Mouse (Mus musculus) kidney, adult 2 months (tissue): ENCODE measurements around the gene Eif4g3. TPM values are rescaled to one million over a fixed set of nuclear protein-coding genes. Genes with fewer than 3 reads are reported as not detected.

Experiments used
- DNase-seq: peaks from one replicate; pipeline ENCODE4 v3.0.0; 2021
- H3K27ac ChIP-seq: fragments of 200-500 bp; 2 replicates; pipeline ENCODE4 v1.5.1; 2012; ENCODE audit warnings: low read depth, low read length, control low read depth, inconsistent platforms; ENCODE audit not compliant: insufficient read depth
- H3K27me3 ChIP-seq: fragments of 200-500 bp; replicated peaks from 2 replicates; pipeline ENCODE4 v1.6.1; 2012; ENCODE audit warnings: mild to moderate bottlenecking, moderate library complexity, low read length, inconsistent platforms; ENCODE audit not compliant: control insufficient read depth, insufficient read depth
- H3K36me3 ChIP-seq: fragments of 200-500 bp; 2 replicates; pipeline ENCODE4 v1.6.1; 2012; ENCODE audit warnings: mild to moderate bottlenecking, moderate library complexity, low read length, inconsistent platforms; ENCODE audit not compliant: control insufficient read depth, insufficient read depth
- H3K4me1 ChIP-seq: fragments of 200-500 bp; 2 replicates; pipeline ENCODE4 v1.6.1; 2011; ENCODE audit warnings: low read length; ENCODE audit not compliant: control insufficient read depth, insufficient read depth
- H3K4me3 ChIP-seq: fragments of 200-500 bp; 2 replicates; pipeline ENCODE4 v1.5.1; 2011; ENCODE audit warnings: mild to moderate bottlenecking, low read depth, low read length, control low read depth; ENCODE audit not compliant: insufficient read depth
- CTCF ChIP-seq: fragments of 200-500 bp; conservative IDR thresholded peaks from 2 replicates; pipeline ENCODE4 v1.5.1; 2011; ENCODE audit warnings: low read depth, mild to moderate bottlenecking, control low read depth, low read length, moderate library complexity, mixed read lengths; ENCODE audit not compliant: insufficient read depth, insufficient read length
- POLR2A ChIP-seq: fragments of 200-500 bp; IDR thresholded peaks from one replicate; pipeline ENCODE4 v1.6.1; 2011; ENCODE audit warnings: low read depth, low read length, control low read depth
- WGBS: fragments of 180-500 bp; shearing (Covaris S2); methylation state at CpG from one replicate; pipeline ENCODE4 v1.1.7; 2018; 5-methylcytosine and 5-hydroxymethylcytosine counted together
- polyA plus RNA-seq: library from polyadenylated mRNA; depleted of rRNA; stranded (reverse); fragments of >200 nt; gene quantifications from 2 replicates; pipeline ENCODE4 v1.2.3, GENCODE M21; 2012

Eif4g3 gene
- polyA plus RNA-seq, 1 experiment, result 53.5 TPM

GRCm38 (mm10) chr4:138065593-138066169 lies 72.9 kb downstream of the Eif4g3 start:
- 42% methylated on average over 4 of the region's 4 CpGs for WGBS
- Histone ChIP-seq H3K4me3 (no peak overlapping the region), H3K27me3 (no peaks in the 10 kb centered on the region), H3K27ac (peak overlapping the region; percentile 69), H3K4me1 (peaks cover 55% of the 10 kb centered on the region), H3K36me3 (no peaks in the 10 kb centered on the region; the same call in 1 of the 2 replicates)
- TF ChIP-seq POLR2A, result no peak
- no peak for TF ChIP-seq CTCF
- DNase-seq, result peak; percentile 68

DNA sequence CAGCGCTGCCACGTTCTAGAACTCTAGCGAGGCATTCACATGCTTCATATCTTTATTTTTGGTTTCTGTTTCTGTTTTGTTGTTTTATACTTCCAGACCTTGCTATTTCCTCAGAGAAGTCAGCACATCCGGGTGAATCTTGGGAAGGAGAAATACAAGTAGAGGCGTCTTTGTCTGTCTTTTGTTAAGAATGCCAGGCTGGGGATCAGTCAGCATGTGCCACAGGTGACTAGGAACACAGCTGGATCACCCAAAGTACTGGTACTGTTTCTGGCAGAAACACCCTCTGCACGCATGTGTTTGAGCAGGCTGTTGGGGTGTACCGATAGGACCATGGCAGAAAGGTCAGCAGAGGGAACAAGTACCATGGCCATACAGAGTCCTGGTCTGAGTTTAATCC lies 73.6 kb downstream of the Eif4g3 start:
- Histone ChIP-seq H3K27me3 (no peaks in the 10 kb centered on the region), H3K4me3 (no peak overlapping the region), H3K27ac (peak overlapping the region; percentile 69), H3K4me1 (peaks cover 52% of the 10 kb centered on the region), H3K36me3 (no peaks in the 10 kb centered on the region; the same call in 1 of the 2 replicates)
- peak; percentile 46 for DNase-seq
- 59% methylated on average over 7 of the region's 7 CpGs for WGBS
- TF ChIP-seq CTCF (no peak), POLR2A (no peak)

- no peaks in the 10 kb centered on the region; the same call in 1 of the 2 replicates for H3K36me3 ChIP-seq
- peak overlapping the region; percentile 85; the same call in 1 of the 2 replicates for H3K27ac ChIP-seq
- no peaks in the 10 kb centered on the region for H3K27me3 ChIP-seq
- TF ChIP-seq POLR2A, result no peak
- TF ChIP-seq CTCF, result no peak
- WGBS, result 64% methylated on average over 3 of the region's 3 CpGs
- no peak overlapping the region for H3K4me3 ChIP-seq
- H3K4me1 ChIP-seq, result peaks cover 50% of the 10 kb centered on the region
- peak; percentile 46 for DNase-seq
These were observed 75.0 kb downstream of the Eif4g3 start for GRCm38 (mm10) chr4:138067858-138068257.

DNA sequence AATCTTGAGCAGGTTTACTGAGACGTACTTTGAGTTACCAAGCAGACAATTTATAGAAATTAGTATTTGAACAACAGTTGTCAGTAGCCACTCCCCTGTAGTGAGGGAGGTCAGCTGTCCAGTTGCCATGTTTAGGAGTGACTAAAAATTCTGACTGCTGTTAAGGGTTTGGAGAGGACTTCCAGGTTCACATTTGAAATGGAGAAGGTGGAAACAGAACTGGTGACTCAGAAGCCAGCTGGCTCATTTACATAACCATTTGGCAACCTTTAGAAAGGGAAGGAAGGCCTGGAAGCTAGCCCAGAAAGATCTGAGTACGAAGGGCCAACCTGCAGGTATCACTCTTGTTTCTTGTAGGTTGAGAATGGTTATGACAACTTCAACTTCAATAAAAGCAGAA lies 75.8 kb downstream of the Eif4g3 start:
- no peak overlapping the region for H3K4me3 ChIP-seq
- H3K4me1 ChIP-seq, result peaks cover 56% of the 10 kb centered on the region
- 23% methylated on average over 2 of the region's 2 CpGs for WGBS
- no peaks in the 10 kb centered on the region; the same call in 1 of the 2 replicates for H3K36me3 ChIP-seq
- peak; percentile 95 for DNase-seq
- peak overlapping the region; percentile 85 for H3K27ac ChIP-seq
- H3K27me3 ChIP-seq, result no peaks in the 10 kb centered on the region
- TF ChIP-seq POLR2A, result no peak
- TF ChIP-seq CTCF, result no peak

DNA sequence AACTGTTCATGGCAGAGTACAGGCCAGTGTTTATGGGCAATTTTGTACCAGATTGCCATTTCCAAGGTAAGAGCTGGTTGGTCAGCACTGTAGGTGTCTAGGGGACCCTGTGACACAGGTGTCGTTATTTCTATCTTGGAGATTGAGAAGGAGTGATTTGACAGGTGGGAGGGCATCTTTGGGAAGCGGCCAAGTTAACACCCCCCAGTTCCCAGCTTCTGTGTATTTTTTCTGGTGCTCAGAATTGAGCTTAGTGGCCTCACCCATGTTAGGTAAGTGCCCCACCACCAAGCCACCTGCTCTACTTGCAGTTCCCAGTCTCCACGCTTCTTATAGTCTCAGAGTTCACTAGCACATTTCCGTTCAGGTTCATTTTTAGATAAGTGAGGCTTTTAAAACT lies 76.5 kb downstream of the Eif4g3 start:
- DNase-seq, result no peak
- TF ChIP-seq CTCF (no peak), POLR2A (no peak)
- Histone ChIP-seq H3K4me3 (no peak overlapping the region), H3K27me3 (no peaks in the 10 kb centered on the region), H3K27ac (peak overlapping the region; percentile 54; the same call in 1 of the 2 replicates), H3K36me3 (no peaks in the 10 kb centered on the region; the same call in 1 of the 2 replicates), H3K4me1 (peaks cover 50% of the 10 kb centered on the region)
- 90% methylated on average over 4 of the region's 4 CpGs for WGBS

GRCm38 (mm10) chr4:138071497-138071896 lies 78.7 kb downstream of the Eif4g3 start:
- Histone ChIP-seq H3K27ac (no peak overlapping the region), H3K4me1 (peaks cover 32% of the 10 kb centered on the region), H3K36me3 (no peaks in the 10 kb centered on the region; the same call in 1 of the 2 replicates), H3K4me3 (no peak overlapping the region), H3K27me3 (no peaks in the 10 kb centered on the region)
- no peak for DNase-seq
- 68% methylated on average over 6 of the region's 6 CpGs for WGBS
- TF ChIP-seq CTCF, result no peak
- no peak for TF ChIP-seq POLR2A

DNA sequence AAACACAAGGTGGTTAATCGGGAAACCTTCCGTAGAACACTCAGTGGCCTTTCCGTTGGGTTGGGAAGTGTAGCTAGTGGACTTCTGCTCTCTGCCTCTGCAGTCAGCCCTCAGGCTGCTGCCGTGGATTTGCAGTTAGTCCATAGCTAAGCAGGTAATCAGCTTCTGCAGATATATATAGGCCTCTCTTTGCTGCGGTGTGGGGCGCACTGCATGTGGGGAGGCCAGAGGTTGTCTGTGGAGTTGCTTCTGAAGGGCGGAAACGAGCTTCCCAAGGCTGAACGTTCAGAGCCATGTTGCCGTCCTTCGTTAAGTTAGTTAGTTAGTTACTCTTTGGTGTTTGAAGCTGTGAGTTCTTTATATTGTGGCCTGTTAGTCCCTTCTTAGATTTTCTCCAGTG lies 80.3 kb downstream of the Eif4g3 start:
- Histone ChIP-seq H3K36me3 (no peaks in the 10 kb centered on the region; the same call in 1 of the 2 replicates), H3K4me1 (peaks cover 20% of the 10 kb centered on the region), H3K27ac (0 out of 2 replicates have a peak overlapping the region, but pooled peaks have one; percentile 6), H3K4me3 (no peak overlapping the region), H3K27me3 (no peaks in the 10 kb centered on the region)
- TF ChIP-seq POLR2A, result no peak
- TF ChIP-seq CTCF, result no peak
- no peak for DNase-seq
- 74% methylated on average over 11 of the region's 11 CpGs for WGBS
